Mouse (Mus musculus) heart, embryonic 10.5 days (tissue): ENCODE measurements around the gene Pbp2. TPM values are rescaled to one million over a fixed set of nuclear protein-coding genes. Genes with fewer than 3 reads are reported as not detected.

ENCODE experiments used
- DNase-seq: peaks from one replicate; pipeline ENCODE4 v3.0.0-alpha.2; 2017; ENCODE audit warnings: low spot score
- H3K27ac ChIP-seq: fragments of 300-500 bp; sonication (generic); 2 replicates; pipeline ENCODE4 v1.5.1; 2016; ENCODE audit warnings: mild to moderate bottlenecking
- H3K27me3 ChIP-seq: fragments of 300-500 bp; sonication (generic); 2 replicates; pipeline ENCODE4 v1.6.1; 2016; ENCODE audit warnings: mild to moderate bottlenecking; ENCODE audit not compliant: poor library complexity, insufficient read depth, severe bottlenecking
- H3K36me3 ChIP-seq: fragments of 300-500 bp; sonication (generic); 2 replicates; pipeline ENCODE4 v1.6.1; 2016; ENCODE audit warnings: mild to moderate bottlenecking, moderate library complexity
- H3K4me1 ChIP-seq: fragments of 300-500 bp; sonication (generic); 2 replicates; pipeline ENCODE4 v1.6.1; 2016; ENCODE audit warnings: mild to moderate bottlenecking
- H3K4me3 ChIP-seq: fragments of 300-500 bp; sonication (generic); 2 replicates; pipeline ENCODE4 v1.5.1; 2016; ENCODE audit warnings: mild to moderate bottlenecking, moderate library complexity
- H3K9me3 ChIP-seq: fragments of 300-500 bp; sonication (generic); 2 replicates; pipeline ENCODE4 v1.6.1; 2016; ENCODE audit warnings: mild to moderate bottlenecking, moderate library complexity
- WGBS: fragments of 180-500 bp; shearing (Covaris S2); methylation state at CpG from one replicate; pipeline ENCODE4 v1.1.7; 2016; 5-methylcytosine and 5-hydroxymethylcytosine counted together
- polyA plus RNA-seq: library from polyadenylated mRNA; unstranded; fragments of >200 nt; fragmentation: Nextera tagmentation; extraction: Ambion mirVana; gene quantifications from 2 replicates; pipeline ENCODE4 v1.2.1, GENCODE M21; 2016

Gene Pbp2
- 0.16 TPM in 1 of 2 replicates, not detected in the other for polyA plus RNA-seq

DNA sequence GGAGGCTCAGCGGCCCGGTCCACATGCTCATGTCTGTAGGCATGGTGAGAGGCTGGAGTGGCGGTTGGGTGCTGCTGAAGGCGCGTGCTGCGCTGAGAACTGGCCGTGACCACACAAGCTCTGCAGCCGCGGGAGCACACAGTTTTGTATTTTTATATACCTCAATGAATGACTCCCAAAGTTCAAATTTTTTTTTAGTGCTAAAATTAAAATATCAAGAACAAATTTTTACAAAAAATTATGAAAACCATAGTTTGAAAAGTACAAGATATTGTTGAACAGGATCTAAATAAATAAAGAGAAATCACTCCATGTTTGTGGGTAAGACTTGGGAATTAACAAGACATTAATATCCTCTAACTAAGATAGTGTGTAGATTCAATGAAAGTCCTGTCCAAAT lies at the start of gene Pbp2:
TSS of gene Pbp2 (minus strand) at position 101 of the 400 bp plus-strand sequence.
- 92% methylated on average over 9 of the region's 9 CpGs for WGBS
- H3K4me1 ChIP-seq: peaks cover 11% of the 10 kb centered on the region; the same call in 1 of the 2 replicates
- no peak within 1 kb of the TSS for H3K4me3 ChIP-seq
- DNase-seq: no peak
- no peaks in the 10 kb centered on the region for H3K36me3 ChIP-seq
- no peaks in the 10 kb centered on the region for H3K9me3 ChIP-seq
- H3K27ac ChIP-seq: no peak within 1 kb of the TSS
- H3K27me3 ChIP-seq: no peaks in the 10 kb centered on the region

- WGBS: 84% methylated on average over 4 of the region's 4 CpGs
- H3K9me3 ChIP-seq: no peaks in the 10 kb centered on the region
- no peak for DNase-seq
- no peak overlapping the region for H3K4me3 ChIP-seq
- peaks cover 8% of the 10 kb centered on the region for H3K4me1 ChIP-seq
- H3K27me3 ChIP-seq: no peaks in the 10 kb centered on the region
- H3K27ac ChIP-seq: no peak overlapping the region
- no peaks in the 10 kb centered on the region for H3K36me3 ChIP-seq
Observed at GRCm38 (mm10) chr6:135354953-135355352, 44.7 kb upstream of the Pbp2 start.

- no peak overlapping the region for H3K27ac ChIP-seq
- H3K27me3 ChIP-seq: no peaks in the 10 kb centered on the region
- WGBS: 79% methylated on average over 4 of the region's 4 CpGs
- peaks cover 8% of the 10 kb centered on the region for H3K4me1 ChIP-seq
- H3K4me3 ChIP-seq: no peak overlapping the region
- no peaks in the 10 kb centered on the region for H3K9me3 ChIP-seq
- DNase-seq: no peak
- H3K36me3 ChIP-seq: no peaks in the 10 kb centered on the region
Observed at GRCm38 (mm10) chr6:135352537-135352936, 42.3 kb upstream of the Pbp2 start.

- Histone ChIP-seq H3K4me3 (no peak overlapping the region), H3K4me1 (peaks cover 8% of the 10 kb centered on the region), H3K27ac (no peak overlapping the region; the same call in 1 of the 2 replicates), H3K36me3 (no peaks in the 10 kb centered on the region), H3K9me3 (no peaks in the 10 kb centered on the region), H3K27me3 (no peaks in the 10 kb centered on the region)
- 69% methylated on average over 8 of the region's 8 CpGs for WGBS
- no peak for DNase-seq
Observed at GRCm38 (mm10) chr6:135351638-135352302, 41.6 kb upstream of the Pbp2 start.

DNA sequence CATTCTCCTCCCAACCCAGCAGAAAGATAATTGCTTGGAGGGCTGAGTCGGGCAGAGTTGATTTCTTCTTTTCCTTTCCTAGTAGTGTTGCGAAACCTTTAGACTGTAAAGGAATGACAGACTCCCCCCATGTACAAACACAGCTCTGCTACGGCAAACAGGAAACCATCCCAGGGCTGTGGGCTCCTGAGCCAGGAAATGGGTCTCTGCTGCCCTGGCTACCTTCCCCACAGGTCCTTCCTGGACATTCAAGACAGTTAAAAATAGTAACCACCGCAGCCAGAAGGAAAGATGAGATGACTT lies 30.8 kb upstream of the Pbp2 start:
- DNase-seq: no peak
- Histone ChIP-seq H3K27ac (no peak overlapping the region), H3K4me3 (no peak overlapping the region), H3K4me1 (peaks cover 5% of the 10 kb centered on the region; the same call in 1 of the 2 replicates), H3K27me3 (no peaks in the 10 kb centered on the region), H3K36me3 (no peaks in the 10 kb centered on the region), H3K9me3 (no peaks in the 10 kb centered on the region)
- WGBS: 61% methylated on average over 4 of the region's 4 CpGs

DNA sequence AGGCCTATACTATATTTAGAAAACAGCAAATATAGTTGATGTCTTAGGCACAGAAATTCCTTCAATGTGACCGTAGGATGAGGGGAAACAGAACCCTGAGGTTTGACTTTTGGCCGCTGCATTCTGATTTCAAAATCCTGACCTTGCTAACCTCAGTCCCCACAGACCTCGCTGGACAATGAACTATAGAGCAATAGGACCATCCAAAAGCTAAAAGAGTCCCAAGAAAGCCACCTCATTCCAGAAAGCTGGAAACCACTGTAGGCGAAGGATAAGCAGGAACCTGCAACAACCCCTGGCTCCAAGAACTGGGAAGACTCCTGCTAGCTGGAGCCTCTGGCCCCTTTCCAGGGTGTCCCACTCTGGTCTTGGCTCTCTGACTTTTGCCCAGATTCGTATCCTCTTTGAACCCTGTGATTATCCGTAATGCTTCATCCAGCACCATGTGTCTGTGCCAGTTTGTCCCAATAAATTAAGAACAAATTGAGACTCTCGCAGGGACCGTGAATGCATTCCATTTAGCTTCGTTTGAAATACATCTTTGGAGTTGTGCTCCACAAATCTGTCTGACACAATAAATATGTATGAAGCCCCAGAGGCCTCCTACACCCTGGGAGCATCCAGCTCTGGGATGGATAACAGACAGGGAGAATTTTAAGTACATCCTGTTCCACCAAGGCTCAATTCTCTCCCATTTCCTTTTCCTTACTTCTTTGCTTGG lies 30.3 kb upstream of the Pbp2 start:
- peaks cover 5% of the 10 kb centered on the region; the same call in 1 of the 2 replicates for H3K4me1 ChIP-seq
- peak overlapping the region; percentile 52 for H3K27ac ChIP-seq
- no peaks in the 10 kb centered on the region for H3K36me3 ChIP-seq
- no peaks in the 10 kb centered on the region for H3K27me3 ChIP-seq
- WGBS: 77% methylated on average over 9 of the region's 9 CpGs
- DNase-seq: no peak
- H3K9me3 ChIP-seq: no peaks in the 10 kb centered on the region
- H3K4me3 ChIP-seq: no peak overlapping the region

DNA sequence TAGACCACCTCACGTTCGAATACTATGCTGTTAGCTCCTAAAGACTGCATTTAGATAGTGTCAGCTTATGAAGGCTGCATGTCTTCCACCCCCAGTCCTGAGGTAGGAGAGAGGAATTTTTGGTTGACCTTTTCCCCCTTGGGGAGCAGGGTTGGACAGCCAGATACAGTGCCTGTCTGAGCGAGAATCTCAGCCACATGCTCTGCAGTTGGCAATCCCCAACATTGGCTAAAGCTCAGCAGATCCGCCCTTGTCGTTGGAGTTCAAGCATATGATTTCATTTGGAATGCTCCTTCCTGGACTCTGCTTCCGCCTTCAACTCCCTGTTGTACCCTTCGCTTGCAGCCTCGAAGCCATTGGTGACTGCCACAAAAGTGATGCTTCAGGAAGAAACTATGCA lies 26.2 kb upstream of the Pbp2 start:
- Histone ChIP-seq H3K27me3 (no peaks in the 10 kb centered on the region), H3K4me3 (no peak overlapping the region), H3K36me3 (no peaks in the 10 kb centered on the region), H3K27ac (no peak overlapping the region), H3K4me1 (peaks cover 23% of the 10 kb centered on the region), H3K9me3 (no peaks in the 10 kb centered on the region)
- WGBS: 84% methylated on average over 8 of the region's 8 CpGs
- no peak for DNase-seq

DNA sequence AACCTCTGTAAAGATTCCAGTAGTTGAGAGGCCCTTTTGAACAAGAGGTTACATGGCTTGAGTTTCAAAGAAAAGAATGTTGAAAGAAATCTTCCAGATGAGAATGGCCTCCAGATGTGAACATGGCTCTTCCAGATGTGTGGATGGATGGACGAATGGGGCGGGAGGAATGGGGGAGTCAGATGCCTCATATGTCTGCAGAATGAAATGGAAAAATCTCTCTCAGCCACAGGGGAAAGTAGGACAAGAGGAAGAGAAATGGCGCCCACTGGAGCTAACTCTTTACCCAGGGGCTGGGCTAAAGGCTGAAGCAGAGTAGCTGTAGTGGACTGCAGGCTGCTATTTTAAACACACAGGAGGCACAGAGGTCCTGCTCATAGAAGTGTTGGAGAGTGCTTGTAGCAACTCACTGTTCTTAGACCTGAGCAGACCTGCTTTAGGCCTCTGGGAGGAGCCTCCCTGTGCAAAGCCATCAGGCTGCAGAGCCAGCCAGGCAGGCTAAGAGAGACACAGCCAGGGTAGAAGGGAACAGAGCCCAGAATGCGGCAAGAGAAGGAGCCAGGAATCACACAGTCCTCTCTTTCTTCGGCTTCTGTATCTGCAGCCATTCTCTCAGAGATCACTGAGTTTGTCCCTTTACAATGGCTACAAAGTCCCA lies 23.9 kb upstream of the Pbp2 start:
- Histone ChIP-seq H3K27ac (peak overlapping the region; percentile 63; the same call in 1 of the 2 replicates), H3K36me3 (no peaks in the 10 kb centered on the region), H3K4me1 (peaks cover 18% of the 10 kb centered on the region), H3K9me3 (no peaks in the 10 kb centered on the region), H3K27me3 (no peaks in the 10 kb centered on the region), H3K4me3 (no peak overlapping the region)
- DNase-seq: no peak
- 64% methylated on average over 5 of the region's 5 CpGs for WGBS

DNA sequence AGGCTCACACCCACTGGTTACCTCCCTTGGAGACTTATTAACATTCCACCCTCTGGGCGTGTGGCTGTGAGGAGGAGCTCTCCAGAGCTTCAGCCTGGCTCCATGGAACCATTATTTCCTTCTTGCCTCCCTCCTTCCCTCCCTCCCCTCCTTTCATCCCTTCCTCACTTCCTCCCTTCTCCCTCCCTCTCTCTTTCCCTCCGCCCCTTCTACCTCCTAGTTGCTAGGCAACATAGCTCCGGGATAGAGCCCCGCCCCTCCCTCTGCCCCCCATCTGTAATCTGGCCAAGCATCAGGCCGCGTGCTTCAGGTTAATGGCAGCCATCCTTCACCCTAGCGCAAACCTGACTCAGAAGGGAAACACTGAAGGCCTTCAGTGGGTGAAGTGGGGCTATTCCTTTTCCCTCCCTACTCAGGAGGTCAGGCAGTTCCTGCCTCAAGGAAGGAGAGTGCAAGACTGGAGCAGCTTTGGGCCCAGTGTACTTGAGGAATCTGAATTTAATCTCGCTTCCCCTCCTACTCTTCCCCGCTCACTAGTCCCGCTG lies 22.6 kb upstream of the Pbp2 start:
- DNase-seq: no peak
- WGBS: 20% methylated on average over 10 of the region's 10 CpGs
- Histone ChIP-seq H3K4me3 (0 out of 2 replicates have a peak overlapping the region, but pooled peaks have one; percentile 8), H3K4me1 (peaks cover 18% of the 10 kb centered on the region), H3K27me3 (no peaks in the 10 kb centered on the region), H3K27ac (no peak overlapping the region), H3K36me3 (no peaks in the 10 kb centered on the region), H3K9me3 (no peaks in the 10 kb centered on the region)

- H3K27me3 ChIP-seq: no peaks in the 10 kb centered on the region
- 74% methylated on average over 4 of the region's 4 CpGs for WGBS
- H3K4me1 ChIP-seq: peaks cover 18% of the 10 kb centered on the region
- no peak overlapping the region for H3K27ac ChIP-seq
- no peaks in the 10 kb centered on the region for H3K9me3 ChIP-seq
- H3K36me3 ChIP-seq: no peaks in the 10 kb centered on the region
- DNase-seq: no peak
- no peak overlapping the region for H3K4me3 ChIP-seq
Observed at GRCm38 (mm10) chr6:135331916-135332315, 21.7 kb upstream of the Pbp2 start.

- Histone ChIP-seq H3K27ac (no peak overlapping the region), H3K4me1 (peaks cover 18% of the 10 kb centered on the region), H3K4me3 (no peak overlapping the region), H3K9me3 (no peaks in the 10 kb centered on the region), H3K36me3 (no peaks in the 10 kb centered on the region), H3K27me3 (no peaks in the 10 kb centered on the region; the same call in 1 of the 2 replicates)
- DNase-seq: no peak
- WGBS: 70% methylated on average over 7 of the region's 7 CpGs
Observed at GRCm38 (mm10) chr6:135326847-135327246, 16.6 kb upstream of the Pbp2 start.

GRCm38 (mm10) chr6:135324686-135325300 lies 14.6 kb upstream of the Pbp2 start:
- Histone ChIP-seq H3K27me3 (no peaks in the 10 kb centered on the region; the same call in 1 of the 2 replicates), H3K27ac (no peak overlapping the region), H3K36me3 (no peaks in the 10 kb centered on the region), H3K4me1 (peaks cover 22% of the 10 kb centered on the region), H3K4me3 (no peak overlapping the region), H3K9me3 (no peaks in the 10 kb centered on the region)
- no peak for DNase-seq
- 74% methylated on average over 9 of the region's 9 CpGs for WGBS
